Comparison of ENCODE assay signal across 17 mouse cellular contexts in genomic region chr9:72137899-72138298, GRCm38 (mm10). TPM values are rescaled to one million over a fixed set of nuclear protein-coding genes. Genes with fewer than 3 reads are reported as not detected.
DNase-seq lines count a peak whose midpoint lies in the region.
"Had no signal": no experiment of that assay in that cellular context is flagged by ENCODE, and none has a peak within 500 bp of the region (broad histone marks: within the 10 kb centered on the region; RNA-seq: fewer than 3 reads in every experiment).

No protein-coding gene starts in this region.

- DNase-seq in heart, adult 11 months: peak; percentile 82
- no peak for DNase-seq in heart, postnatal 4 days
- peak; percentile 17 for DNase-seq in thymus, postnatal 14 days
- DNase-seq in thymus, postnatal 10 days (ENCODE audit: low spot score in 2 of 2): no peak
- DNase-seq in ES-CJ7 (ENCODE audit: low read depth, low spot score) (peak; percentile 18), ZHBTc4 (ENCODE audit: low read depth, low spot score) (peak; percentile 18)
- DNase-seq in urinary bladder, postnatal 4 days (ENCODE audit: low spot score in 2 of 2): no peak
- DNase-seq: adrenal gland, adult 2 months; adrenal gland, postnatal 10 days; adrenal gland, postnatal 25 days; B cell, adult 2 months; cerebellum, adult 11 months; cerebellum, adult 18-20 months; cerebellum, adult 8-10 months; cerebellum, adult 9-11 months; cerebellum, postnatal 25 days; forebrain, postnatal 0 days had no signal

RNA-seq across cellular contexts. Expression of gene Tcf12, which starts 26.2 kb away (rescaled TPM):
- total RNA-seq in heart, postnatal 4 days (2021): 10 to 100 TPM; 77.3 to 81.9 TPM

Comparison
In these comparisons a context has a peak if more than half of its experiments do, and no peak if none do; other contexts are left out.
1. DNase-seq: peak in heart, adult 11 months (single experiment), thymus, postnatal 14 days (single experiment), ES-CJ7 (single experiment) and ZHBTc4 (single experiment); none in heart, postnatal 4 days (single experiment), thymus, postnatal 10 days (0 of 2) and urinary bladder, postnatal 4 days (0 of 2).